Mouse (Mus musculus) embryonic facial prominence, embryonic 10.5 days (tissue): Measurements from ENCODE around the gene Bmp7. TPM values are rescaled to one million over a fixed set of nuclear protein-coding genes. Genes with fewer than 3 reads are reported as not detected.
A peak's percentile ranks its signal among the peaks of the same experiment; 100 is the strongest.

Source experiments
- DNase-seq: peaks from one replicate; pipeline ENCODE4 v3.0.0-alpha.2; 2017; ENCODE audit warnings: low spot score
- H3K27ac ChIP-seq: fragments of 300-500 bp; sonication (generic); replicated peaks from 2 replicates; pipeline ENCODE4 v1.5.1; 2016; ENCODE audit warnings: mild to moderate bottlenecking
- H3K27me3 ChIP-seq: fragments of 300-500 bp; sonication (generic); replicated peaks from 2 replicates; pipeline ENCODE4 v1.6.1; 2016; ENCODE audit warnings: low read depth, mild to moderate bottlenecking; ENCODE audit not compliant: poor library complexity, severe bottlenecking
- H3K36me3 ChIP-seq: fragments of 300-500 bp; sonication (generic); replicated peaks from 2 replicates; pipeline ENCODE4 v1.6.1; 2016; ENCODE audit warnings: mild to moderate bottlenecking, moderate library complexity
- H3K4me1 ChIP-seq: fragments of 300-500 bp; sonication (generic); 2 replicates; pipeline ENCODE4 v1.6.1; 2016
- H3K4me3 ChIP-seq: fragments of 300-500 bp; sonication (generic); 2 replicates; pipeline ENCODE4 v1.5.1; 2016; ENCODE audit warnings: mild to moderate bottlenecking, moderate library complexity
- H3K9me3 ChIP-seq: fragments of 300-500 bp; sonication (generic); 2 replicates; pipeline ENCODE4 v1.6.1; 2016; ENCODE audit warnings: mild to moderate bottlenecking
- WGBS: fragments of 180-500 bp; shearing (Covaris S2); methylation state at CpG from one replicate; pipeline ENCODE4 v1.1.7; 2016; 5-methylcytosine and 5-hydroxymethylcytosine counted together
- polyA plus RNA-seq: library from polyadenylated mRNA; unstranded; fragments of >200 nt; fragmentation: Nextera tagmentation; extraction: Ambion mirVana; gene quantifications from 2 replicates; pipeline ENCODE4 v1.2.1, GENCODE M21; 2016

Gene Bmp7
- polyA plus RNA-seq, 1 experiment from 2014 or later = 20.9 TPM

DNA sequence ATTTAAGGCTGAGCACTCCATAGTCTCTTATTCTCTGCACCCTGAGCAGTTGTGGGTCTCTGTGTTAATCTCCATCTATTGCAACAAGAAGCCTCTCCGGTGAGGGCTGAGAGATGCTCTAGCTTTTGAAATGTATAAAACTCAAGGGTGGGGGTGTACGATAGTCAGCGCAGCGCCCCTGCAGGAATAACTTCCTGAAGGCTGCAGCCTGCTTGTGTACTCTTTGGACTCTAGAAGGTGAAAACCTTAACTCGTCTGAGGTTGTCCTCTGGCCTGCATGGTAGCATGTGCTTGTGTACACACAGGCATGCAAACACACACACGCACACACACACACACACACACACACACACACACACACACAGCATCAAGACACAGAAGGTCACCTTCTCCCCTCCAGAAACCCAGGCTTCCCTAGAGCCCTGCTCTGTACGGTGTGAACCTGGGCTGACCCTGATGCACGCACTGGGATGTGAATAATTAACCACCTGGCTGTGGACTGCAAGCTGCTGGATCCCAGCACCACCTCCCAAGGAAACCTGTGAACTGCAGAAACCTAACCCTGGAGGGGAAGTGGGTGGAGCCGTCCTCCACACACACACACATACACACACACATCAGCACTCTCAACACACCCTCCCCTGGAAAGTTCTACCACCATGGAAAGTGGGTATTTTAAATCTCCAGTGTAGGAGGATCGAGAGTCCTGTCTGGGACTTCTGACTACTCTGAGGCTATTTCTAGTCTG lies 39.0 kb downstream of the Bmp7 start:
- Histone ChIP-seq H3K36me3 (peaks cover 38% of the 10 kb centered on the region), H3K4me3 (no peak overlapping the region), H3K4me1 (peaks cover 17% of the 10 kb centered on the region), H3K9me3 (peaks cover 12% of the 10 kb centered on the region), H3K27ac (no peak overlapping the region; the same call in 1 of the 2 replicates), H3K27me3 (0 out of 2 replicates have a peak, but pooled peaks cover 6% of the 10 kb centered on the region)
- DNase-seq = peak; percentile 44
- WGBS = 67% methylated on average over 10 of the region's 10 CpGs

GRCm38 (mm10) chr2:172889756-172890443 lies 50.2 kb downstream of the Bmp7 start:
- DNase-seq = no peak
- Histone ChIP-seq H3K9me3 (no peaks in the 10 kb centered on the region), H3K4me3 (no peak overlapping the region), H3K4me1 (peaks cover 46% of the 10 kb centered on the region), H3K27ac (no peak overlapping the region), H3K27me3 (no peaks in the 10 kb centered on the region), H3K36me3 (peaks cover 48% of the 10 kb centered on the region)
- 78% methylated on average over 15 of the region's 15 CpGs for WGBS

GRCm38 (mm10) chr2:172889222-172889621 lies 50.9 kb downstream of the Bmp7 start:
- Histone ChIP-seq H3K27me3 (no peaks in the 10 kb centered on the region), H3K4me3 (no peak overlapping the region), H3K27ac (0 out of 2 replicates have a peak overlapping the region, but pooled peaks have one; percentile 14), H3K36me3 (peaks cover 44% of the 10 kb centered on the region), H3K9me3 (no peaks in the 10 kb centered on the region), H3K4me1 (peaks cover 46% of the 10 kb centered on the region)
- WGBS = 70% methylated on average over 12 of the region's 12 CpGs
- no peak for DNase-seq

GRCm38 (mm10) chr2:172888147-172888546 lies 52.0 kb downstream of the Bmp7 start:
- Histone ChIP-seq H3K27me3 (no peaks in the 10 kb centered on the region), H3K9me3 (no peaks in the 10 kb centered on the region), H3K4me1 (peaks cover 54% of the 10 kb centered on the region), H3K36me3 (peaks cover 35% of the 10 kb centered on the region), H3K27ac (peak overlapping the region; percentile 63), H3K4me3 (0 out of 2 replicates have a peak overlapping the region, but pooled peaks have one; percentile 11)
- WGBS = 37% methylated on average over 12 of the region's 12 CpGs
- DNase-seq = peak; percentile 77

DNA sequence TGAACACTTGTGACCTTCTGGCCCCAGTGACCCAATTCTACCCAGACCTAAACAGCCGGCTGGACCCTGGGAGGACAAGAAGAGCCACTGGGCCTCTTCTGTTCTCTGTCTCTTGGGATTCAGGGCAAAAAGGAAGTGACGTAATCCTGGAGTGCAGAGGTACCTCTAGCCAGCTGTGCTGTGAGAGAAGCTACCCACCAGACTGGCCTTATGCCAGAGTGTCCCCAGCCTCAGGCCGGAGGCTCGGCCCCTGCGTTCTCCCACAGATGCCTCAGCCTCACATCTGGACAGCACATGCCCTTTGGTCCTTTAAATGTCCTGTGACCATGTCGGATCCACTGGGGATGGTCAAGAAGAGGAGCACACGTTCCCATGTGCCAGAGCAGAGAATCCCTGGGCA lies 54.3 kb downstream of the Bmp7 start:
- 25% methylated on average over 7 of the region's 7 CpGs for WGBS
- no peaks in the 10 kb centered on the region for H3K9me3 ChIP-seq
- no peak overlapping the region for H3K4me3 ChIP-seq
- H3K27me3 ChIP-seq = no peaks in the 10 kb centered on the region
- peak; percentile 38 for DNase-seq
- H3K4me1 ChIP-seq = peaks cover 77% of the 10 kb centered on the region
- H3K36me3 ChIP-seq = peaks cover 12% of the 10 kb centered on the region; the same call in 1 of the 2 replicates
- no peak overlapping the region; the same call in 1 of the 2 replicates for H3K27ac ChIP-seq

DNA sequence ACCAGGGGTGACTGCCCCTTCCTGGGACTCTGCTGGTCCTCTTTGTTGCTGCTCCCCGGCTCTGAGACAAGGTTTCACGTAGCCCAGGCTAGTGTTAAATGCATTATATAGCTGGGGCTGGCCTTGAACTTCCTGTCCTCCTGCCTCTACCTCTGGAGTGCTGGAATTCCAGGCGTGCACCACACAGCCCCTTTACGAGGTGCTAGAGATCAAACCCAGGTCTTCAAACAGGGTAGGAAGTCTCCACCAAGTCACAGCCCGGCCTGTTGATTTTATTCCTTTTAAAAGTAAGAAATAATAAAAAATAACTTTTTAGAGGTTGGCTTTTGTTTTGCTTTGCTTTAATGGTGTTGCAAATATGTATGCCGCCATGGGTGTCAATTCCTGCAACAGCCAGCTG lies 55.5 kb downstream of the Bmp7 start:
- DNase-seq = no peak
- Histone ChIP-seq H3K4me1 (peaks cover 81% of the 10 kb centered on the region), H3K9me3 (no peaks in the 10 kb centered on the region), H3K4me3 (no peak overlapping the region), H3K27me3 (no peaks in the 10 kb centered on the region), H3K27ac (no peak overlapping the region), H3K36me3 (peaks cover 5% of the 10 kb centered on the region)
- 89% methylated on average over 6 of the region's 6 CpGs for WGBS

- 93% methylated on average over 9 of the region's 9 CpGs for WGBS
- Histone ChIP-seq H3K36me3 (peaks cover 64% of the 10 kb centered on the region), H3K4me3 (no peak overlapping the region), H3K9me3 (no peaks in the 10 kb centered on the region), H3K4me1 (peaks cover 35% of the 10 kb centered on the region), H3K27me3 (no peaks in the 10 kb centered on the region; the same call in 1 of the 2 replicates), H3K27ac (no peak overlapping the region)
- DNase-seq = no peak
Observed at GRCm38 (mm10) chr2:172875201-172875600, 64.9 kb downstream of the Bmp7 start.

DNA sequence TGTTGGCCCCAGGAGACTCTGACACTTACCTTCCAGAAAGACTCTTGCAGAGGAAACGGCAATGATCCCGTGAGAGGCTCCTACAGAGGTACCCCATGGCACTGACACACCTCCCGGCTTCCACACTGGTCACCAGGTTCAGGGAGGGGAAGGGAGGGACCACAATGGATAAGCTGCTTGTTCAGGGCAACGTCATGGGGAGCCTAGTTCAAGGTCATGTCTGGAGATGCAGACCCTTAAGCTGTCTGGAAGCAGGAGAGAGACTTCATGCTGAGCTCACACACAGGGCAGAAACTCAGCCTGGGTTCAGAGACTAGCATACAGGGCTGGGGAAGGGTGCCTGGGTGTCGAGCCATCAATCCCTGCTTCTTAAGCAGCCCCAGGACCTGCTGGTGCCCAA lies 73.8 kb downstream of the Bmp7 start:
- Histone ChIP-seq H3K4me1 (peaks cover 43% of the 10 kb centered on the region), H3K27ac (0 out of 2 replicates have a peak overlapping the region, but pooled peaks have one; percentile 55), H3K36me3 (peaks cover 33% of the 10 kb centered on the region), H3K9me3 (peaks cover 9% of the 10 kb centered on the region), H3K27me3 (peaks cover 19% of the 10 kb centered on the region; the same call in 1 of the 2 replicates), H3K4me3 (no peak overlapping the region)
- WGBS = 86% methylated on average over 5 of the region's 5 CpGs
- no peak for DNase-seq

GRCm38 (mm10) chr2:172865165-172865564 lies 75.0 kb downstream of the Bmp7 start:
- 94% methylated on average over 6 of the region's 6 CpGs for WGBS
- peaks cover 40% of the 10 kb centered on the region for H3K4me1 ChIP-seq
- peaks cover 28% of the 10 kb centered on the region for H3K36me3 ChIP-seq

DNA sequence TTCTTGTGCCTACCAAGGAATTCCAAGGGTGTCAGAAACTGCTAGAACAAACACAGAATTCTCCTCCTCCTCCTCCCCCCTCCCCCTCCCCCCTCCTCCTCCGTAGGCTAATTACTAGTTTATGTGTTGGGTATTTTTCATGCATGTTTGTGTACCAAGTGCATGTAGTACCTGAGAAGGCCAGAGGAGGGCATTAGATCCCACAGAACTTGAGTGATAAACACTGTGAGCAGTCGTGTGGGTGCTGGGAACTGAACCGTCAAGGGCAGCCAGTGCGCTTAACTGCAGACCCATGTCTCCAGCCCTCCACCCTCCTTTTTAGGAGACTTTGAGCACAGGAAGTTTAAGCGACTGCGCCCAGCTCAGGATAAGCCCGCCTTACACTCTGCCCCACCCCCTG lies 75.6 kb downstream of the Bmp7 start:
- no peak for DNase-seq
- Histone ChIP-seq H3K4me1 (peaks cover 40% of the 10 kb centered on the region), H3K4me3 (no peak overlapping the region), H3K36me3 (peaks cover 22% of the 10 kb centered on the region), H3K9me3 (peaks cover 9% of the 10 kb centered on the region), H3K27ac (no peak overlapping the region), H3K27me3 (peaks cover 19% of the 10 kb centered on the region; the same call in 1 of the 2 replicates)
- WGBS = 90% methylated on average over 7 of the region's 7 CpGs

More at GRCm38 (mm10) chr2:172865165-172865564, 75.0 kb downstream of the Bmp7 start:
- Histone ChIP-seq H3K27me3 (peaks cover 19% of the 10 kb centered on the region; the same call in 1 of the 2 replicates), H3K27ac (no peak overlapping the region), H3K9me3 (peaks cover 9% of the 10 kb centered on the region), H3K4me3 (no peak overlapping the region)
- no peak for DNase-seq

- H3K27ac ChIP-seq = peak overlapping the region; percentile 51; the same call in 1 of the 2 replicates
- H3K4me1 ChIP-seq = peaks cover 40% of the 10 kb centered on the region
- WGBS = 63% methylated on average over 14 of the region's 14 CpGs
Observed at GRCm38 (mm10) chr2:172863469-172863856, 76.7 kb downstream of the Bmp7 start.

DNA sequence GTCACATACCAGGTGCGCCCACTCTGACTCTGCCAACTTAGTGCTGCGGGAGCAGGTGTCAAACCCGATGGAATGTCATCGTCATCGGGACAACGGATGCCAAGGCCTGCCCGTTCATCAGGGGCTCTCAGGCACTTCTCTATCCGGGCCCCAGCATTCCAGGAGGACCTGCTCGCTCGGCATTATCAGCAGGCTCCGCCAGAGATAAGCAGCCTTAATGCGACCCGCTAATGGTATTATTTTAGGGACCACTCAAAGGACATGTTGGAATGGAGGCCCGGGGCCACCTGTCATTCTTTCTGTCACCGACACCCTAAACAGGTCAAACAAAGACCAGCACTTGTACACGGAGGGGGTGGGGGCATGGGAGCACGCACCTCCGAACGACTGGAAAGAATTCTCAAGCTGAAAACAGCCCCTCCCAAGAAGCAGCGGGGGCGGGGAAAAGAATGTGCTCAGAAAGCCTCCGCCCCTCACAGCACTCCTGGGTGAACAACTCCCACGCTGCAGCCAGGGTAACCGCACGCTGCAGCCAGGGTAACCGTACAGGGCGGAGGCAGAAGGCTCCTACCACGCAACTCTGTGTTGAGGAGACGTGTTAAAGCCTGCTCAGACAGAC lies 77.2 kb downstream of the Bmp7 start:
- H3K4me1 ChIP-seq = peaks cover 40% of the 10 kb centered on the region
- peak; percentile 53 for DNase-seq
- peaks cover 19% of the 10 kb centered on the region; the same call in 1 of the 2 replicates for H3K27me3 ChIP-seq
- peak overlapping the region; percentile 35; the same call in 1 of the 2 replicates for H3K4me3 ChIP-seq
- H3K36me3 ChIP-seq = 0 out of 2 replicates have a peak, but pooled peaks cover 6% of the 10 kb centered on the region
- WGBS = 39% methylated on average over 29 of the region's 29 CpGs
- peak overlapping the region; percentile 51; the same call in 1 of the 2 replicates for H3K27ac ChIP-seq
- peaks cover 17% of the 10 kb centered on the region for H3K9me3 ChIP-seq

More at GRCm38 (mm10) chr2:172863469-172863856, 76.7 kb downstream of the Bmp7 start:
- Histone ChIP-seq H3K36me3 (peaks cover 11% of the 10 kb centered on the region), H3K9me3 (peaks cover 17% of the 10 kb centered on the region), H3K27me3 (peaks cover 19% of the 10 kb centered on the region; the same call in 1 of the 2 replicates), H3K4me3 (peak overlapping the region; percentile 35; the same call in 1 of the 2 replicates)
- no peak for DNase-seq
